Mouse (Mus musculus): Measurements from ENCODE around the gene Sptan1.

DNA sequence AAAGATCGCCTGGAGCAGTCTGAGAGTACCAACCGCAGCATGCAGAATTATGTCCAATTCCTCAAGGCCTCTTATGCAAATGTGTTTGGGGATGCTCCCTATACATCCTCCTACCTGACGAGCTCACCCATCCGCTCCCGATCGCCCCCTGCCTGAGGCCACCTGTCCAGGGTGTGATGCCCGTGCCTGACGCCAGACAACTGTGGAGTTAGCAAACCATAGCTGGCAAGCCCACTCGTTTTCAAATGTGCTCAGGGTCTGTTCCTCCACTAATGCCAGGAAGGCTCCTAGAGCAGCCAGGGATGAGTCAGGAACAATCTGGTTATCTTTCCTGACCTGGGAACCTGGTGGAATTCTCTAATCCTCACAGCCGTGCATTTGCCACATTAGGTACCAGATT is 34.9 kb upstream of the Sptan1 start:
- no peak for TF ChIP-seq CTCF (IDR thresholded peaks at IDR 0.05; ENCODE audit: control insufficient read depth, insufficient read depth, insufficient replicate concordance, low read depth, low read length)
- TF ChIP-seq POLR2A (IDR thresholded peaks at IDR 0.05; ENCODE audit: control insufficient read depth, low read depth, low read length), result no peak
